Mouse (Mus musculus): ENCODE measurements around the gene A930017K11Rik.

Gene A930017K11Rik

GRCm38 (mm10) chr17:25959630-25960467, 7.5 kb upstream of the A930017K11Rik start:
- in situ Hi-C loops (cut with MboI; ENCODE audit: unreplicated experiment in 2 of 2), result no loop called here

GRCm38 (mm10) chr17:25958771-25959494, 6.6 kb upstream of the A930017K11Rik start:
- in situ Hi-C loops (cut with MboI; ENCODE audit: unreplicated experiment in 2 of 2), result no loop called here

- in situ Hi-C loops (cut with MboI; ENCODE audit: unreplicated experiment in 2 of 2), result no loop called here
Observed at GRCm38 (mm10) chr17:25957586-25958051, 5.3 kb upstream of the A930017K11Rik start.

GRCm38 (mm10) chr17:25956631-25957030, 4.3 kb upstream of the A930017K11Rik start:
- in situ Hi-C loops (cut with MboI; ENCODE audit: unreplicated experiment in 2 of 2), result no loop called here

- in situ Hi-C loops (cut with MboI; ENCODE audit: unreplicated experiment in 2 of 2), result no loop called here
Observed at GRCm38 (mm10) chr17:25956201-25956600, 3.8 kb upstream of the A930017K11Rik start.

- in situ Hi-C loops (cut with MboI; ENCODE audit: unreplicated experiment in 2 of 2), result no loop called here
Observed at GRCm38 (mm10) chr17:25955736-25956135, 3.4 kb upstream of the A930017K11Rik start.

- in situ Hi-C loops (cut with MboI; ENCODE audit: unreplicated experiment in 2 of 2), result no loop called here
Observed at GRCm38 (mm10) chr17:25954671-25955070, 2.3 kb upstream of the A930017K11Rik start.

GRCm38 (mm10) chr17:25953161-25953560, 796 bp upstream of the A930017K11Rik start:
- in situ Hi-C loops (cut with MboI; ENCODE audit: unreplicated experiment in 2 of 2), result no loop called here

- in situ Hi-C loops (cut with MboI; ENCODE audit: unreplicated experiment in 2 of 2), result no loop called here
Observed at GRCm38 (mm10) chr17:25951225-25951802, 1.1 kb downstream of the A930017K11Rik start.

GRCm38 (mm10) chr17:25950706-25951105, 1.7 kb downstream of the A930017K11Rik start:
- in situ Hi-C loops (cut with MboI; ENCODE audit: unreplicated experiment in 2 of 2), result no loop called here

- in situ Hi-C loops (cut with MboI; ENCODE audit: unreplicated experiment in 2 of 2), result no loop called here
Observed at GRCm38 (mm10) chr17:25949981-25950380, 2.4 kb downstream of the A930017K11Rik start.

- in situ Hi-C loops (cut with MboI; ENCODE audit: unreplicated experiment in 2 of 2), result no loop called here
Observed at GRCm38 (mm10) chr17:25948051-25948450, 4.3 kb downstream of the A930017K11Rik start.

GRCm38 (mm10) chr17:25947576-25947975, 4.8 kb downstream of the A930017K11Rik start:
- in situ Hi-C loops (cut with MboI; ENCODE audit: unreplicated experiment in 2 of 2), result no loop called here

- in situ Hi-C loops (cut with MboI; ENCODE audit: unreplicated experiment in 2 of 2), result no loop called here
Observed at GRCm38 (mm10) chr17:25946891-25947290, 5.5 kb downstream of the A930017K11Rik start.

GRCm38 (mm10) chr17:25946349-25946748, 6.0 kb downstream of the A930017K11Rik start:
- in situ Hi-C loops (cut with MboI; ENCODE audit: unreplicated experiment in 2 of 2), result no loop called here

- in situ Hi-C loops (cut with MboI; ENCODE audit: unreplicated experiment in 2 of 2), result no loop called here
Observed at GRCm38 (mm10) chr17:25945517-25946155, 6.7 kb downstream of the A930017K11Rik start.

- in situ Hi-C loops (cut with MboI; ENCODE audit: unreplicated experiment in 2 of 2), result no loop called here
Observed at GRCm38 (mm10) chr17:25944366-25945163, 7.8 kb downstream of the A930017K11Rik start, which contains the start of the genes Pigq and Nhlrc4. Pigq (minus strand) TSS chr17:25944936. Nhlrc4 (minus strand) TSS chr17:25944961.

GRCm38 (mm10) chr17:25943769-25944168, 8.6 kb downstream of the A930017K11Rik start:
- in situ Hi-C loops (cut with MboI; ENCODE audit: unreplicated experiment in 2 of 2), result no loop called here

GRCm38 (mm10) chr17:25943221-25943620, 9.1 kb downstream of the A930017K11Rik start:
- in situ Hi-C loops (cut with MboI; ENCODE audit: unreplicated experiment in 2 of 2), result no loop called here
